Mouse (Mus musculus): ENCODE results near the gene Cd69.

Gene Cd69

GRCm38 (mm10) chr6:129275220-129275619 lies at the start of gene Cd69:
Cd69 (minus strand) TSS chr6:129275436.
- no peak for DNase-seq

- DNase-seq: no peak
Observed at GRCm38 (mm10) chr6:129319331-129319730, 44.1 kb upstream of the Cd69 start.

GRCm38 (mm10) chr6:129318395-129318794 lies 43.2 kb upstream of the Cd69 start:
- no peak for DNase-seq

DNA sequence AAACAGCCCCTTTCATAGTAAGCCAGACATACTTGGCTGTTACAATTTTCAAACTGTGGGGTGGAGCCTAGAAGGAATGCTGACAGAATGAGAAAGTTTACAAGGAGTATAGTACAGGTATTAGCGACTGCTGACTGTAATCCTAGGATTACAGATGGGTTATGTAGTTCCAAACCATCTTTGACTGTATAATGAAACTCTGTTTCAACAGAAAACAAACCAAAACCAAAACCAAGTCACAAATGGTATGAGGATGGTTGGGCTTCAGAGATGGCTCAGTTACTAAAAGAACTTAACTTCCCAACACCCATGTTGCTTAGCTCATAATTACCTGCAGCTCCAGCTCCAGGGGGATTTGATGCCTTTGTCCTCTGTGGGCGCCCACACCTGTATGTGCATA lies 41.2 kb upstream of the Cd69 start:
- no peak for DNase-seq

GRCm38 (mm10) chr6:129315698-129316097 lies 40.5 kb upstream of the Cd69 start:
- DNase-seq: no peak

DNA sequence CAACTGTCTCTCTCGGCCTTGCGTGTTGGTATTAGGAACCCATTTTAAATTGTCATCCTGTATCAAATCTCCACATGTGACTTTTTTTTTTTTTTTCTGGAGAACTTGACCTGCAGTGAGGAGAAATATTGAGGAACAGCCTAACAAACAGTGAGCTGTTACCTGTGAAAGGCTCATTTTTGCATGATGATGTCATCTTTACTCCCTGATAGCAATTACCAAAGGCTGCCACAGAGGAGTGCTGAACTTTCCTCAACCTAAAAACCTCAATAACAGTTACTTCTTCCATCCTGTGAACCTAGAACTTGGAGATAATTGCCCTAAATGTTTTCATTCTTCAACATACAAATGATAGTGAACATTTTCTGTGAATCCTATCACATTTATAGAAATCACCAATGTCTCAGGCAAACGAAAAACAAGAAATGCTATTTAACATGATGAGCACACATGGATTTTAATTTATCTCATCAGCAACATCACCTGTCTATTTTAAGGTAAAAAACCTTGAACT lies 39.5 kb upstream of the Cd69 start:
- no peak for DNase-seq

DNA sequence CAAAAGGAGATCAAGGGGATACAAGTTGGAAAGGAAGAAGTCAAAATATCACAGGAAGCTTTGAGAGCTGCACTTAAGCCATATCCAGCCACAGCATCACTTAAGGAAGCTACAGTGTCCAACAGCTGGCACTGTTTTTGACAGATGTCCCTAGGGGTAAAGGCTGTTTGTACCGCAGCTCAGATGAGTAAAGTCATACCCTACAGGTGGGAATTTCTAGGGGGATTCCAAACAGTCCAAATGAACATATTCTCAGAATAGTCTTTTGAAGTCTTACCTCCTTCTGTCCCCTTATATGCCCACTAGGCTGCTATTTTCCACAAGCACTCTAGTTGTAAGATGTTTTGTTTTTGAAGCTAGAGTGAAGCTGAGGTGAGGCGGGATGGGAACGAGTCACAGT lies 37.3 kb upstream of the Cd69 start:
- no peak for DNase-seq

- no peak for DNase-seq
Observed at GRCm38 (mm10) chr6:129304180-129304579, 28.9 kb upstream of the Cd69 start.

DNA sequence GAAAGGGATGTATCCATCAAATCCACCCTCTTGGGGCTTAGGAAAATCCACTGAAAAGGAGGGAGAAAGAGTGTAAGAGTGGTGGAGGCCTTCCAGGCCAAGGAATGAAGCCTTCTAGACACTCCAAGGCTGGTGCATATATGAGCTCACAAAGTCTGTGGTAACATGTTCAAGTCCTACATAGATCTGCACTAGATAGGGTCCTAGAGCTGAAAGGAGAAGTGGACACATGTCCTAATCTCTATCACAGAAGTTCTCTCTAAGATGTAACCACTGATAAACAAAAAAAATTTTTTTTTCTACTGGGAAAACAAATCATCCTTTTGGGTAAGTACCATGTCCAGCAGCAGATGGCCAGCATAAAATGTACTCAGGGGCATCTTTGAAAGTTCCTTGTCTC lies 13.5 kb upstream of the Cd69 start:
- no peak for DNase-seq

DNA sequence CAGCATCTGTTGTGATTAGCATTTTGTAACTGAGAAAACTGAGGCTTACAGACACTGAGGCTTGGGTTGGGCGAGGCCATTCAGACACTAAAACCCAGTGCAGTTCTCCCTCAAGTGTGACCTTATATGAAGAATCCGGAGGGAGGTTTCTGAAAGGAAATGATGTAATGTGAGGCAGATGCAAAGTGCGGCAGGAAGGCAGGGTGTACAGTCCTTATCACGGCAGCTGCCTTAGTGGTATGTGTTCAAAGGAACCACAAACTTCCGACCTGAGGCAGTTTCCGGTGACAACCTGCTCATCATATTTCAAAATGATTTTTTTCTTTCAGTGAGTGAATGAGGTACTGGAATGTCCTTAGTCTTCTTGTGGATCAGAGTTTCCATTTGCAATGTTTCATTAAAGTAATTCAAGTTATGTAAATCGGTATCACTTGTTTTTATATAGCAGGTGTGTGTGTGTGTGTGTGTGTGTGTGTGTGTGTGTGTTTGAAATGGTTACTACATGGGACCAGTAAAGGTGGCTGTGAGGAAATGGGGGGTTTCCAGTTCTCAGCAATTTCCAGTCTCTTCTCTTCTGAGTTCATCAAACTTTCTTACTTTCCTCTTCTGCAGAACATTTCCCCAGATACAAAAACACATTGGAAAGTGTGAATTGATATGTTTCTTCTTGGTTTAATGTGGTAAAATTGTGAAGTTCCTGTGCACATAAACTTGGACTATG lies 9.3 kb upstream of the Cd69 start:
- DNase-seq: no peak

GRCm38 (mm10) chr6:129283271-129283670 lies 8.0 kb upstream of the Cd69 start:
- DNase-seq: no peak

GRCm38 (mm10) chr6:129276483-129276882 lies 1.2 kb upstream of the Cd69 start:
- DNase-seq: no peak

DNA sequence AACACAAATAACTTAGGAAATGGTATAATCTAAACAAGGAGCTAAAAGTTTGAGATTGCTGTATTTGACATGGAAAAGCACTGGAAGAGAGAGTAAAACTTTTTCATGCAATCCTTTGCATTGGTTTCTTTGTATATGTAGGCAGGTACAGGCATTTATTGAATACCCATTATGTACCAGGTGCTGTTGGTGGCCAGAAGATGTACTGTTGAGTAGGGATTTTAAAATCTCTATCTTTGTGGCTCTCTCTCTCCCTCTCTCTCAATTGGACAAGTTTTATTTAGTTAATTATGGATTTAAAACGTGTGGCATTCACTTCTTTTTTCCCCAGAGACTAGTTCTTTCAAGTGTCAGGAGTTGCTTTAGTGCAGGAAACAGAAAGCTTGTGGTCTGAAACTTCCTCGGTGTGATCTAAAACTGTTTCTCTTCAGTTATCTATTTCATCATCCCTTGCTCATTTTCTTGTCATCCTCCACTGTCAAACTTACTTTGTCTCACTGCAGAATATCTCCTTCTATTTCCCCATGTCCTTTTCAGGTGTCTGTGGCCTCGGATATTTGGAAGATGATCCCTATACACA lies 478 bp upstream of the Cd69 start:
- no peak for DNase-seq

DNA sequence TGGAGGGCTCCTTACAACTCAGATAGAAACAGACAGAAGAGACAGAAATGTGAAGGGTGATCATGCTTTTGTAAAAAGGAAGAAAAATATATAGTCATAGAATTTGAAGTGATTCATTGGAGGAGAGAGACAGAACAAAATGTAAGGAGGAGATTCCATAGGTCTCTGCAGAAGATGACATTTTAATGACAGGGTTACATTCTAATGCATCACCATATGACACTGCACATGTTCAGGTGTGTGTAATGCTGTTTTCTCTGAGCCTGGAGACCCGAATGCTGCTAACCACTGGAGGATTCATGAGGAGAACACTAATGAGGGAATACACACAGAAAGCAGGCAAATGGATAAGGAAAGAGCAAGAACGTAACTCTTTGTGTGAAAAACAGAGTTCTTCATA lies 760 bp downstream of the Cd69 start:
- DNase-seq: no peak

GRCm38 (mm10) chr6:129273662-129274061 lies 1.6 kb downstream of the Cd69 start:
- no peak for DNase-seq

GRCm38 (mm10) chr6:129266438-129267022 lies 8.7 kb downstream of the Cd69 start:
- no peak for DNase-seq

DNA sequence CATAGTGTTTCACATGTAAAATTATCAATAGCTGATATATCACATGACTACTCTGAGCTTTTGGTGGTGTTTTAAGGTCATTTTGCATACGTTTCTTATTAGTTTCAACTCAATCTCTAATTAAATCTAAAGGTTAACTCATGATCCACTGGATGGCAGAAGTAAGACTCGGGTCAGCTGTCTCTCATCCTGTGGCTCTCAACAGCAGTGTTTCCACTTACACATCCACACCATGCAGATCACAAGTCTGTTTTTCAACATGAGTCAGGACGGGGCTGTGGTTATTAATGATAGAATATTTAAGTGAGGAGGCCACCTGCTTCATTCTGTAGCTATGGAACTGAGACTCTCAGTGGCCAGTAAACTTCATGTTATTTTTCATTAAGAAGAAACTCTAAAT lies 9.4 kb downstream of the Cd69 start:
- no peak for DNase-seq

- DNase-seq: no peak
Observed at GRCm38 (mm10) chr6:129260940-129261339, 14.3 kb downstream of the Cd69 start.

DNA sequence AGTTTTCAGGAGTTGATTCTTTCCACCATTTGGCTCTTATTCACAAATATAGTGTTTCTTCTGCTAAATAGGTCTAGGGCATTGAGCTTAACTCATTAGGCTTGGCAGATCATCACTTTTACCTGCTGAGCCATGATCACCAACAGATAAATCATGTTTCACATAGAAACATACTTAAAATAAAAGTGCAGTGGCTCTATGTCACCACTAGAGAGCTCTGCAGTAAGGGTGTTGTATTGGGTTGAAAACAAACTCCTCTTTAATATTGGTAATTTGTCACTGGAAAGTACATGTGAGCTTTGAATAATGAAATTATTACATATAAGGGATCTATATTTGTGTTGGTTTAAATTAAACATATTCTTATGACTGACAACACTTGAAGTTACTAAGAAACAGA lies 15.2 kb downstream of the Cd69 start:
- DNase-seq: no peak

- DNase-seq: no peak
Observed at GRCm38 (mm10) chr6:129256018-129256417, 19.2 kb downstream of the Cd69 start.

DNA sequence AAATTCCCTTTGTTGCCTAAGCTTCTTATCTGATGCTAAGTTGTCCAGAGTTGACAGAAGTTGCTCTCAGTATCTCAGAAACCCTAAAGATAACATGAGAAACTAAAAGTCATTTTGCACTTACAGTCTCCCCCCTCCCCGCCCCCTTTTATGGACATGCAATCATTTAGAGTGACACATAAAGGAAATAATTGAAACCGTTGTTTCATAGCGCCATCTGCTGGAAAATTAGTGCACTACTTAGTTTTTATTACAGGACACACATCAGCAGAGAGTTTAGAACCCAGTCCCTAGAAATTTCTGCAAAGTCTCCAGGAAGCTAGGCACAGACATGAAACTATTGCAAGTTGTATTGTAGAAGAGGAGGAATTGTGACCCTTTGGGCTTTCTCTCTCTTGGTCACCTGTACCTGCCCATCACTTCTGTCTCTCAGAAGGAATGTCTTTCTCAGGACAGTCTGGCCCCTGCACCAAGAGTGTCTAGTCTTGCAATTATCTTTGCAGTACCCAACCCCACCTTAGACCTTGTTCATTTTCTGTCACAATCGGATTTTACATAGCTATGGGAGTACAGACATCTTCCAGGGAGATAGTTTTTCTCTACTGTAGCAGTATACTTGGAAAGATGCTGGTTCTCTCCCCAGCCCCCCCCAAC lies 20.2 kb downstream of the Cd69 start:
- no peak for DNase-seq

DNA sequence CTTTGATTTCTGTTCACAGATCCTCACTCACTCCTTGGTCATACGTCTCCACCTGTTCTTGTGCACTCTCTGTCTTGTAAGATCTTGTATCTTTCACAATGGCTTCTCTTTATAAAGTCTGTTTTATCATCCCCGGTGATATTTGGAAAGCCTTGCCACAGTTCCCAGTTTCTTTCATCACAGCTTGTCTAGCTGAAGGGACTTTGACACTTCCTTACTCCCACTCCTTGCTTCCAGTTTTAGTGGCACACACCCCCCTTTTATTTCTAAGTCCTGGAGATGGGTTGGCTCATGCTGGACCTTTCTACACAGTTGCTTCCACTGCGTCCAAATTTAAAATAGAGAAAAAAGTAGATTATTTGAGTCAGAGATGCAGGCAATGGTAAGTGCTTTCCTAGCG lies 20.9 kb downstream of the Cd69 start:
- DNase-seq: no peak

DNA sequence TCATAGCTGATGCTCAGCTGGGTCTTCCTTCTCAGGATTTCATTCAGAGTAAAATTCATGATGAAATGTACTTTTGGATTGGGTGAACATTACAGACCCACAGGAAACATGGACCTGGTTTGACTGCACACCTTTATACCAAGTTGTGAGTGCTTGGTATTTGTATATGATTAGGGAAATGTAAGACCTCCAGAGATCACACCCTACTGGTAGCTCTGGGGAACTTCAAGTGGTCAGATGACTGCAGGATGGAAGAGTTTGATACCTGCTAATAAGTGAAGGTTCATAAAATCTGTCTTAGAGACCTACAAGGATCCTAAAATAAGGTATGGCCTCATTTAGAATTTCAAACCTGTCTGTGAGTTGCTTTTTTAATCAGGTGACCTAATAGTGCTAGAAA lies 27.0 kb downstream of the Cd69 start:
- no peak for DNase-seq

DNA sequence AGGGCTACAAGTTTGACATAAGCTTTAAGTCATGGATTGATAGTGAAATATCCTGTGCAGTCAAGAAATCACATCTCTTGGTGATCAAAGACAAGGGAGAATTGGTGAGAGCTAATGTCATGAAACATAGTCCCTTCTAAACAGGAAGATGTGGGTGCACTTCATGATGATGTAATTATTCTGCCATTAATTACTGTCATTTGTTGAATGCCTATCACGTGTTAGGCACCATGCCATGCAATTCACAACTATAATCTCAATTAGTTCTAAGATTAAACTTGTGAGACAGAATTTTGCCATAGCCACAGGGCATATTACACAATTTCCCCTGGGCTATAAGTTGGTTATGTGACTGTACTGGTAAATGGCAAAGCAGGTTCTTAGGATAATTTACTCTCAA lies 28.2 kb downstream of the Cd69 start:
- no peak for DNase-seq
